Mouse (Mus musculus) heart, postnatal 0 days (tissue): ENCODE results near the gene Tti1. TPM values are rescaled to one million over a fixed set of nuclear protein-coding genes. Genes with fewer than 3 reads are reported as not detected.
A peak's percentile ranks its signal among the peaks of the same experiment; 100 is the strongest.

ENCODE experiments used
- ATAC-seq: fragments of 200-750 bp; cut with Nextera tagmentation; 2 replicates; pipeline ENCODE4 v1.8.0; 2017; ENCODE audit warnings: low read depth, moderate number of reproducible peaks, moderate library complexity; ENCODE audit not compliant: insufficient read depth
- DNase-seq: peaks from one replicate; pipeline ENCODE4 v3.0.0-alpha.2; 2016; ENCODE audit warnings: low spot score
- H3K27ac ChIP-seq: fragments of 300-500 bp; sonication (generic); 2 replicates; pipeline ENCODE4 v1.5.1; 2014; ENCODE audit warnings: low read depth, mild to moderate bottlenecking
- H3K27me3 ChIP-seq: fragments of 300-500 bp; sonication (generic); 2 replicates; pipeline ENCODE4 v1.6.1; 2014; ENCODE audit warnings: low read length, mixed read lengths; ENCODE audit not compliant: control insufficient read depth, insufficient read depth
- H3K36me3 ChIP-seq: fragments of 300-500 bp; sonication (generic); replicated peaks from 2 replicates; pipeline ENCODE4 v1.6.1; 2014; ENCODE audit warnings: low read length, mixed read lengths; ENCODE audit not compliant: control insufficient read depth, insufficient read depth
- H3K4me1 ChIP-seq: fragments of 300-500 bp; sonication (generic); 2 replicates; pipeline ENCODE4 v1.6.1; 2014; ENCODE audit warnings: antibody characterized with exemption; ENCODE audit not compliant: control insufficient read depth, insufficient read depth
- H3K4me2 ChIP-seq: fragments of 300-500 bp; sonication (generic); 2 replicates; pipeline ENCODE4 v1.6.1; 2014; ENCODE audit warnings: low read depth, mild to moderate bottlenecking, low read length, moderate library complexity
- H3K4me3 ChIP-seq: fragments of 300-500 bp; sonication (generic); 2 replicates; pipeline ENCODE4 v1.5.1; 2014; ENCODE audit warnings: low read depth, low read length
- H3K9ac ChIP-seq: fragments of 300-500 bp; sonication (generic); replicated peaks from 2 replicates; pipeline ENCODE4 v1.6.1; 2014; ENCODE audit warnings: low read depth, low read length, mixed read lengths
- H3K9me3 ChIP-seq: fragments of 300-500 bp; sonication (generic); replicated peaks from 2 replicates; pipeline ENCODE4 v1.6.1; 2016; ENCODE audit warnings: low read length; ENCODE audit not compliant: control insufficient read depth
- CTCF ChIP-seq: IDR thresholded peaks from 2 replicates; pipeline ENCODE4 v1.5.1; 2016; ENCODE audit warnings: antibody characterized with exemption, control low read depth, low read depth
- EP300 ChIP-seq: IDR thresholded peaks from 2 replicates; pipeline ENCODE4 v1.6.1; 2016; ENCODE audit warnings: antibody characterized with exemption, low read depth
- WGBS: fragments of 180-500 bp; shearing (Covaris S2); extraction: QIAGEN DNeasy Blood & Tissue Kit; methylation state at CpG from one replicate; pipeline ENCODE4 v1.1.7; 2014; 5-methylcytosine and 5-hydroxymethylcytosine counted together
- polyA plus RNA-seq: library from polyadenylated mRNA; unstranded; fragments of >200 nt; fragmentation: Nextera tagmentation; extraction: Ambion mirVana; gene quantifications from 2 replicates; pipeline ENCODE4 v1.2.1, GENCODE M21; 2015
- total RNA-seq: library from RNA; depleted of rRNA; stranded (reverse); fragments of >200 nt; gene quantifications from 2 replicates; pipeline ENCODE4 v1.2.3, GENCODE M21; 2014; ENCODE audit warnings: low replicate concordance

The Tti1 gene
- total and polyA plus RNA-seq, 2 experiments from 2014 or later, result 13.2 to 23.2 TPM

DNA sequence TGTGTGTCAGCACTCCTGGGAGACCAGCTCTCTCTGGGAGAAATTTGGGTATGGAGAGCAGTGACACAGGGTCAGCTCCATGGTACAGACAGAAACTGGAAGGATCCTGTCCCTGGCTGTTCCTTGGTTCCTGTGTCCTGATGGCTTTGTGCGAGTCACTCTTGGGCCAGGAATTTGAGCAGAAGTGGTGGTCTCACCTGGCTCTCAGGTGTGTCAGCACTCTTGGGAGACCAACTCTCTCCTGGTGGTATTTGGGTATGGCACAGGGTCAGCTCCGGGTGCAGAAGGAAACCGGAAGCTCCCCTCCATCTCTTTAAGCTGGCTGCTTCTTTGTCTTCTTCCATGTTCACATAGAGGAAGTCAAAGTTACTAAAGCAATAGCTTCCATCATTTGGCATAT, 26.4 kb upstream of the Tti1 start:
- Histone ChIP-seq H3K27me3 (no peaks in the 10 kb centered on the region), H3K9me3 (no peaks in the 10 kb centered on the region), H3K4me2 (no peak overlapping the region), H3K36me3 (peaks cover 63% of the 10 kb centered on the region), H3K4me1 (no peaks in the 10 kb centered on the region), H3K9ac (no peak overlapping the region), H3K27ac (no peak overlapping the region), H3K4me3 (no peak overlapping the region)
- DNase-seq (no peak), ATAC-seq (no peak)
- WGBS, result 94% methylated on average over 3 of the region's 3 CpGs
- no peak for TF ChIP-seq CTCF
- no peak for TF ChIP-seq EP300

DNA sequence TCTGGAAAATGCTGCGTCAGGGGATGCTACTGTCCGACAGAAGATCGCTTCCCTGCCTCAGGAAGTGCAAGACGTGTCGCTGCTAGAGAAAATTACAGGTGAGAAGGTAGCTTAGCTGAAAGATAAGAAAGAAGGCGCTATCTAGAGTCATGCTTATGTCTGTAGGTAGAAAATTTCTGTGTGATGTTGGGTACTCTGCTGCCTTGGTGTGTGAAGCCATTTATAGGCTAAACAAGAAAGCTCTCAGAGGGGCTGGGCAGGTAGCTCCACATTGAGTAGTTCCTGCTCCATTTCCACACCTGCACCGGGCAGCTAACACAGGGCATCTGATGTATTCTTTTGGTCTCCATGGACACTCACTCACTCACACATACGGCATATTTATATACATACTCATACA, 21.9 kb upstream of the Tti1 start:
- 95% methylated on average over 8 of the region's 8 CpGs for WGBS
- Histone ChIP-seq H3K36me3 (peaks cover 41% of the 10 kb centered on the region), H3K9ac (no peak overlapping the region), H3K4me2 (no peak overlapping the region), H3K27me3 (no peaks in the 10 kb centered on the region), H3K27ac (no peak overlapping the region), H3K9me3 (no peaks in the 10 kb centered on the region), H3K4me1 (no peaks in the 10 kb centered on the region), H3K4me3 (no peak overlapping the region)
- ATAC-seq, result no peak
- TF ChIP-seq CTCF, result no peak
- no peak for TF ChIP-seq EP300
- no peak for DNase-seq

DNA sequence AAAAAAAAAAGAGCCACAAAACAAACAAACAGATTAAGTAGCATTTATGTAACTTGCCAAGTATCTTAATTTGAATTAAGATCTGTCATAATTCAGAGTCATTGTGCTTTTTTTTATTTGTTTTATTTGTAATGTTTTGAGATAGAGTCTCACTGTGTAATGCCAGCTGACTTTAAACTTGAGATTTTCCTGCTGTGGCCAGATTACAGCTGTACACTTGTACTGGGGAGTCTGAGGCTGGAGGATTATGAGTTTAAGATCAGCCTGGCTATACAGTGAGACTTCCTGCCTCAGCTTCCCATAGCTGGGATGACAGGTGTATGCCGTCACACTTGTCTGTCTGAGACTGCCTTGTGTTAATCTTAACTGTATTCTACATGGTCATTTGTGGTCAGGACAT, 20.5 kb upstream of the Tti1 start:
- peaks cover 48% of the 10 kb centered on the region for H3K36me3 ChIP-seq
- no peak for DNase-seq

DNA sequence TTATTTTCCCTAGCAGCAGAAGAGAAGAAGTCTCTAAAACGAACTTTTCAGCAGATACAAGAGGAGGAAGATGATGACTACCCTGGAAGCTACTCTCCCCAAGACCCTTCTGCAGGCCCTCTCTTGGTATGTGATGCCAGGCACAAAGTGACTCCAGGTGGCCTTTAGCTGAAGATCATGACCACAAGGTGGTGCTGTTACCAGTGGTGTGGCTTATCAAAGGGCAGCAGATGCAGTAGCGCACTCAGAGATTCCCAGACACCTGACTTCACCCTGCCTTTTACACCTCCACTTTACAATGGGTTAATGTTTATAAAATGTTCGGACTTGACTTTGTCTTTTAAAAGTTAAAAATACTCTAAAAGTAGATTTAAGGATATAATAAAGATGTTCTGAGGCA, 19.7 kb upstream of the Tti1 start:
- Histone ChIP-seq H3K27ac (no peak overlapping the region), H3K27me3 (no peaks in the 10 kb centered on the region), H3K36me3 (peaks cover 56% of the 10 kb centered on the region), H3K9me3 (no peaks in the 10 kb centered on the region), H3K9ac (no peak overlapping the region), H3K4me1 (no peaks in the 10 kb centered on the region), H3K4me2 (no peak overlapping the region), H3K4me3 (no peak overlapping the region)
- 41% methylated on average over 3 of the region's 3 CpGs for WGBS
- peak; percentile 49 for DNase-seq
- TF ChIP-seq EP300 (no peak), CTCF (peak; percentile 75)
- ATAC-seq, result no peak

More for the DNA sequence above, 20.5 kb upstream of the Tti1 start:
- H3K4me3 ChIP-seq, result no peak overlapping the region
- no peaks in the 10 kb centered on the region for H3K27me3 ChIP-seq
- ATAC-seq, result no peak
- no peak for TF ChIP-seq EP300
- no peak for TF ChIP-seq CTCF
- no peaks in the 10 kb centered on the region for H3K4me1 ChIP-seq
- no peak overlapping the region for H3K9ac ChIP-seq
- 95% methylated on average over 1 of the region's 1 CpGs for WGBS
- no peaks in the 10 kb centered on the region for H3K9me3 ChIP-seq
- no peak overlapping the region for H3K4me2 ChIP-seq
- H3K27ac ChIP-seq, result no peak overlapping the region

DNA sequence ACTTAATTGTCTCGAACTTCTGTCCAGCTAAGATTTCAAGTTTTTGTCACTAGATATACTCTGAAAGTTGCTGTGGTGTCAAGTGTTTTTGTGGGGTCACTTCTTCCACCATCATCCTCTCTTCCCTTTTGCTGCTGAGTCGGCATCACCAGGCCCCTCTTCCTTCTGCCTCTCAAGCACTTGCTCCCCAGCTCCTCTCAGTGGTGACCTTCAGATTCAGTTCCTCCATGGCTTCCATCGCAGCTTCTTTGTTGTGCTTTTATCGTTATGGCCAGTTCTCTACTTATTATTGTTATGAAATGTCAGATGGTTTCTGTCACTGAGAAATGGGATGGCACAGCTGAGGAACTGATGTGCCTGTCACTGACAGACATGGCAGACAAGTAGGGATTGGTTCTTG, 18.0 kb upstream of the Tti1 start:
- H3K4me2 ChIP-seq, result no peak overlapping the region
- no peak overlapping the region for H3K9ac ChIP-seq
- no peak for TF ChIP-seq EP300
- no peak for TF ChIP-seq CTCF
- ATAC-seq (no peak), DNase-seq (no peak)
- no peaks in the 10 kb centered on the region for H3K27me3 ChIP-seq
- no peaks in the 10 kb centered on the region for H3K9me3 ChIP-seq
- WGBS, result 75% methylated on average over 4 of the region's 4 CpGs
- no peak overlapping the region for H3K4me3 ChIP-seq
- peaks cover 49% of the 10 kb centered on the region for H3K36me3 ChIP-seq
- H3K4me1 ChIP-seq, result no peaks in the 10 kb centered on the region
- H3K27ac ChIP-seq, result no peak overlapping the region

DNA sequence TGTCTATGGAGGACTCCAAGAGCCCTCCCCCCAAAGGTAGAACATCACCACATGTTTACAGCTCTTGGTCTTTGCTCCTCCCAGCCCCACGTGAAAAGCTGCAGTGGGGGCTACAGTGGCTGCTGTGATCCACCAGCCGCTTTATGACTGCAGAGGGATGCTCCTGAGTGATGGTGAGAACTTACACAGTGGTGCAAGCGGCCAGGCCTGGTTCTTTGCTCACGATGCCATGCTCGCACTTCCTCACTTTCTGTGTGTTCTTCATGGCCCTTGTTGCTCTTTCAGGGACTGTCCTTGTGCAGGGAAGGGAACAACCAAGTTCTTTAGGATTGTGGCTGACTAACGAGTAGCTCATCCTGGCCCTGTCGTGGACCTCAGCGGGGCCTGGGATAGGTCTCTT, 15.3 kb upstream of the Tti1 start:
- Histone ChIP-seq H3K27ac (no peak overlapping the region), H3K36me3 (peaks cover 39% of the 10 kb centered on the region), H3K4me1 (no peaks in the 10 kb centered on the region), H3K9me3 (no peaks in the 10 kb centered on the region), H3K27me3 (no peaks in the 10 kb centered on the region), H3K4me3 (no peak overlapping the region), H3K4me2 (no peak overlapping the region), H3K9ac (no peak overlapping the region)
- WGBS, result 91% methylated on average over 8 of the region's 8 CpGs
- DNase-seq (no peak), ATAC-seq (no peak)
- no peak for TF ChIP-seq CTCF
- TF ChIP-seq EP300, result no peak
